Mouse (Mus musculus): ENCODE results near the gene Cntn4. TPM values are rescaled to one million over a fixed set of nuclear protein-coding genes. Genes with fewer than 3 reads are reported as not detected.

The Cntn4 gene
- polyA plus RNA-seq, 1 experiment from 2014 or later: 0.13 TPM

DNA sequence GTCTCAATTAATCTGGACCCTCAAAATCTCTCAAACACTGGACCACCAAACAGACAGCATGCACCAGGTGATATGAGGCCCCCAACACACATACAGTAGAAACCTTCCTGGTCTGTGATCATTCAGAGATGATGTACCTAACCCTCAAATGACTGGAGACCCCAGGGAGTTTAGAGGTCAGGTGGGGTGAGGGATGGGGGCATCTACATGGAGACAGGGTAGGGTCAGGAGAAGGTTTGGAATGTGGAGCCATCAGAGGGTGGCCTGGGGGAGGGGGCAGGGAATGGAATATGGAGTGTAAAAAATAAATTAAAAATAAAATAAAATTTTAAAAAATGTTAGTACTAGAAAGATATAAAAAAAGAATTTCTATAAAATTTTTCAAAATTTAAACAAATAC lies 157.6 kb downstream of the Cntn4 start:
- Histone ChIP-seq H3K9me3 (replicated peaks) (0 out of 2 replicates have a peak, but pooled peaks cover 3% of the 10 kb centered on the region), H3K9ac (no peak overlapping the region), H3K4me2 (no peak overlapping the region), H3K36me3 (no peaks in the 10 kb centered on the region), H3K4me1 (replicated peaks) (no peaks in the 10 kb centered on the region), H3K27ac (no peak overlapping the region), H3K4me3 (replicated peaks) (no peak overlapping the region), H3K27me3 (no peaks in the 10 kb centered on the region)
- no peak for DNase-seq
- ATAC-seq (ENCODE audit: low read depth): no peak

DNA sequence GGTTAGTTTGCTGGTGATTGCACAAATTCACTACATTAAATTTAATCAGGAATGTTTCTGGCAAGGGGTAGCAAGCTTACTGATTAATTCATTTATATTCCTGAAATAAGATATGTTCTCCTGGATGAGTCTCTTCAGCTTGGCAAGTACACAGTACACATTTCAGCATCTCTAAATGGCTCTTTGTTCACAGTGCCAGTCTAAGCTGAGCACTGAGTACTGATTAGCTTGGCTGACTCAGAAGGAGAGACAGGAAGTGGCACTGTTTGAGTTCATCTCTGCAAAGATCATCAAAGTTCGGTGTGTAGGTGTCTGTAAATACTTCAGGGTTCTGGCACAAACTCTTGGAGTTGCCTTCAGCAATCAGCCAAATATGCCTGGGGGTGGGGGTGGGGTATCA lies 169.8 kb downstream of the Cntn4 start:
- Histone ChIP-seq H3K27ac (no peak overlapping the region), H3K4me2 (no peak overlapping the region), H3K4me3 (replicated peaks) (no peak overlapping the region), H3K9me3 (replicated peaks) (no peaks in the 10 kb centered on the region), H3K36me3 (no peaks in the 10 kb centered on the region), H3K27me3 (no peaks in the 10 kb centered on the region), H3K9ac (no peak overlapping the region), H3K4me1 (replicated peaks) (no peaks in the 10 kb centered on the region)
- WGBS (ENCODE audit: insufficient replicate concordance): 33% methylated on average over 1 of the region's 1 CpGs
- DNase-seq: no peak
- ATAC-seq (ENCODE audit: low read depth): no peak

DNA sequence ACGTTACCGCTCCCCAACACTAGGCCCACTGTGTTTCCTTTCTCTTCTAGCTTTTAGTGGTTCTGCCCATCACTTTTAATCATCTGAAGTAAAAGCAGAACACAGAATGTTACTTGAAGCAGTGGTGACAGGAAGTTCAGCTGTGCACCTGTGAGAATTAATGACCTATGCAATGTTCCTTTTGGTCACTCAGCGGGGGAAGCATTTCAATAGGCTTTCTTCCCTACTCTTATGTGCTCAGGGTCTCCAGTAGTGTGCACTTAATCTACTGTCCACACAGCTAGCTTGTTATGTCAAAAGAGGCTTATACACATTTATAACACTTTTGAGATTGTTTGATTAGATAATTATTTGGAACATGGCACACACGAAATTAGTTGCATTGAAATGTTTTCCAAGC lies 215.4 kb downstream of the Cntn4 start:
- no peaks in the 10 kb centered on the region for H3K36me3 ChIP-seq
- H3K27ac ChIP-seq: no peak overlapping the region
- no peaks in the 10 kb centered on the region for H3K27me3 ChIP-seq
- no peak overlapping the region for H3K4me3 ChIP-seq (replicated peaks)
- H3K4me1 ChIP-seq (replicated peaks): no peaks in the 10 kb centered on the region
- no peaks in the 10 kb centered on the region for H3K9me3 ChIP-seq (replicated peaks)
- no peak overlapping the region for H3K4me2 ChIP-seq
- DNase-seq (no peak), ATAC-seq (ENCODE audit: low read depth) (no peak)
- 69% methylated on average over 4 of the region's 4 CpGs for WGBS (ENCODE audit: insufficient replicate concordance)
- no peak overlapping the region for H3K9ac ChIP-seq

DNA sequence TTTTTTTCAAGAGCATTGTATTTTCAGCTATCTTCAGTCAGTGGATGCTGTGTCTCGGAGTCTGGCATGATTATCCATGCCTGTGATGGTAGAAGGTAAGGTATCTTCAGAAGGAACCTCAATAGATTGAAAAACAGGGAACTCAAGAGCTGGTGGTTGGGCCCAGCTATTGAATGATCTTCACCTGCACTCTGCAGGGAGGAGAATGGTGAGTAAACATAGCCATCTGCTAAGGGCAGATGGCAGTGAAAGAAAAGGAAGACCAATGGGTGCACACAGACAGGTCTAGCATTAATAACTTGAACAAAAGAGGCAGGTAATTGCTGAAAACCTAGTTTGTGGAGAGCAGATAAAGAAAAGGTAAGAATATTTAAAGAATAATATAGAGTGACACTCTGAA lies 261.0 kb downstream of the Cntn4 start:
- H3K9ac ChIP-seq: no peak overlapping the region
- no peak overlapping the region for H3K4me3 ChIP-seq (replicated peaks)
- DNase-seq: no peak
- no peaks in the 10 kb centered on the region for H3K4me1 ChIP-seq (replicated peaks)
- WGBS (ENCODE audit: insufficient replicate concordance): 51% methylated on average over 1 of the region's 1 CpGs
- no peak overlapping the region for H3K27ac ChIP-seq
- no peaks in the 10 kb centered on the region for H3K36me3 ChIP-seq
- H3K27me3 ChIP-seq: no peaks in the 10 kb centered on the region
- ATAC-seq (ENCODE audit: low read depth): no peak
- H3K9me3 ChIP-seq (replicated peaks): no peaks in the 10 kb centered on the region
- H3K4me2 ChIP-seq: no peak overlapping the region

DNA sequence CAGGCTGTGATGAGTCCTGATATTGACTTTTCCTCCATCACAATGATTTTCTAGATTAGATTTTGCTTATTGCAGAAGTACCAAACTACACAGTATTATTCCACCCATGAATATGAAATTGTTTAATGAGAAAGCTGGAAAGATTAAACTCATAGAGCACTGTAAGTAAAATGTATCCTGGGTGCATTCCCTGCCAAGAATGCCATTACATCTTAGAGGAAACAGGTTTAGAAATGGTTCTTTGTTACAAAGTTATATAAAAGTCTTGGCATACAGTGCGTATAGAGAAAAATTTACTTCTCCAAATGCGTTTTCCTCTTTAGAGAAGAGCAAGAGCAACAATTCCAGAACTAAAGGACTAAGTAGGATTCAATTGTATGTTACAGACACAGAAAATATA lies 261.8 kb downstream of the Cntn4 start:
- no peaks in the 10 kb centered on the region for H3K27me3 ChIP-seq
- no peak for ATAC-seq (ENCODE audit: low read depth)
- 54% methylated on average over 2 of the region's 2 CpGs for WGBS (ENCODE audit: insufficient replicate concordance)

DNA sequence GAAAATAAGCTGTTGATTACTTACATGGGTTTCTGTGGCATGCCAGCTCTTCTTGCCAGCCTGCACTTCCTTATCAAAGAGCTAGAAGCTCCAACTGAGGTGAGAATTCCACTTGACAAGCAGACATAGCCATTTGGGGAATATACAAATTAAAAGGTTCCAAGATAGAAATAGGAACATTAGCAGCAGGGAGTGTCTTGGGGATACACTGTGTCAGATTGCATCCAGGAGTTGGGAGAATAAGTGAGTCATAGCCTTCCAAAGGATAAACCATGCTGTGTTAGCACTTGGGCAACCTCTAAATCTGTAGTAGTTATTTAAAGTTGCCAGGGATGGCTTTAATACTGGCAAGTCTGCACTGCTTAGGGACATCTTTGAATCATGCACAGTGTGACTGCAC lies 263.1 kb downstream of the Cntn4 start:
- DNase-seq (no peak), ATAC-seq (ENCODE audit: low read depth) (no peak)
- no peak overlapping the region for H3K4me3 ChIP-seq (replicated peaks)
- H3K36me3 ChIP-seq: no peaks in the 10 kb centered on the region
- no peaks in the 10 kb centered on the region for H3K9me3 ChIP-seq (replicated peaks)
- no peak overlapping the region for H3K9ac ChIP-seq
- no peak overlapping the region for H3K4me2 ChIP-seq
- no peak overlapping the region for H3K27ac ChIP-seq
- H3K4me1 ChIP-seq (replicated peaks): no peaks in the 10 kb centered on the region
- H3K27me3 ChIP-seq: no peaks in the 10 kb centered on the region

More for the DNA sequence above, 261.8 kb downstream of the Cntn4 start:
- H3K9ac ChIP-seq: no peak overlapping the region
- no peaks in the 10 kb centered on the region for H3K9me3 ChIP-seq (replicated peaks)
- no peaks in the 10 kb centered on the region for H3K36me3 ChIP-seq
- H3K4me3 ChIP-seq (replicated peaks): no peak overlapping the region
- no peaks in the 10 kb centered on the region for H3K4me1 ChIP-seq (replicated peaks)
- no peak overlapping the region for H3K4me2 ChIP-seq
- H3K27ac ChIP-seq: no peak overlapping the region
- DNase-seq: no peak

DNA sequence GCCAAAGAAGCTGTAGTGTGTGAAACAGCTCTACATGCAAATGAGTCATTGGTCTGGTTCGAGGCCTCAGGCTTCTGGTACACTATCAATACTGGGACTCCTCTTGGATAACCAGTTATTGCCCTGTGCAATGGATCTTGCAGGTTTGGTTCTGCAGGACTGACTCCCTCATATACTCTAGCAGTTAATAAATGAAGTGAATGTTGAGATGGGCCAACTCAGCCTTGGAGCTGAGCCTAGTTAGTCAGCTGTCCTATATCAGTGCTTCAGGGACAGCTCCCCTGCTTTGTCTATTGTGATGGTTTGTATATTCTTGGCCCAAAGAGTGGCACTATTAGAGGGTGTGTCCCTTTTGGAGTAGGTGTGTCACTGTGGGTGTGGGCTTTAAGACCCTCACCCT lies 314.0 kb downstream of the Cntn4 start:
- DNase-seq (no peak), ATAC-seq (ENCODE audit: low read depth) (no peak)
- Histone ChIP-seq H3K9me3 (replicated peaks) (no peaks in the 10 kb centered on the region), H3K4me3 (replicated peaks) (no peak overlapping the region), H3K27ac (no peak overlapping the region), H3K9ac (no peak overlapping the region), H3K4me1 (replicated peaks) (no peaks in the 10 kb centered on the region), H3K36me3 (no peaks in the 10 kb centered on the region), H3K4me2 (no peak overlapping the region), H3K27me3 (no peaks in the 10 kb centered on the region)
- WGBS (ENCODE audit: insufficient replicate concordance): 55% methylated on average over 1 of the region's 1 CpGs

DNA sequence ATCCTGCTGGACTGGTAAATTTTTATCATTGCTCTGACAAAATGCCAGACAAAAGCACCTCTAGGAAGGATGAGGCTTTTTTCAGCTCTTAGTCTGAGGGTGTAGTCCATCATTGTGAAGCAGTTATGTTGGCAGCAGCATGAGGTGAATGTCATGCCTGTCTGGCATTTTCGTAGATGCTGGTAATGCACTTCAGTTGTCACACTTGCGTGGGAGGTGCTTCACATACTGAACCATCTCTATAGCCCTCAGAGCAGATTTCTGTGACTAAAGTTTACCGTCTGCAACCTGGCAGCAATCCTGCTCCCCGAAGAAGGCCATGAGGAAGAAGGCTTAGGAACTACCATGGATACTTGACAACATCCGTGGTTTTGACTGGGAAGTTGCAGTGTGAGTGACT lies 335.6 kb downstream of the Cntn4 start:
- H3K27ac ChIP-seq: no peak overlapping the region
- H3K4me2 ChIP-seq: no peak overlapping the region
- H3K4me3 ChIP-seq (replicated peaks): no peak overlapping the region
- no peaks in the 10 kb centered on the region for H3K27me3 ChIP-seq
- H3K4me1 ChIP-seq (replicated peaks): no peaks in the 10 kb centered on the region
- no peak for ATAC-seq (ENCODE audit: low read depth)
- no peak overlapping the region for H3K9ac ChIP-seq
- 66% methylated on average over 5 of the region's 5 CpGs for whole genome bisulfite sequencing (ENCODE audit: insufficient replicate concordance)
- no peaks in the 10 kb centered on the region for H3K36me3 ChIP-seq
- no peak for DNase-seq
- H3K9me3 ChIP-seq (replicated peaks): 0 out of 2 replicates have a peak, but pooled peaks cover 4% of the 10 kb centered on the region

DNA sequence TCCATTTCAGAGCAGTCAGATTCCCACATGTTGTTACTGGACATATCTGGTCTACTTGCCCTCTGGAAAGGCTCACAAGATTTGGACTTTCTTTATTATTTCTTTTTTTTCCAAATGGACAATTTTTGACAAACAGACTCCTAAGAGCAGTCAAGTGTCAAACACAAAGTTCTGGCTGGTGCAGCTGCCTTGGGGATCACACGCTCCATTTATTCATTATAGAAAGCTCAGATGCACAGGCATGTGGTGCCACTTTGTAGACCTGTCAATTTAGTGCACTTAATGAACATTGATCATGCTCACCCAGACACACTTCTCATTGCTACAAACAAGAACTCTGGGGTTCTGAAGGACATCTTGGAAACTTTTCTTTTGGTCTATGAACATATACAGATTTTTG lies 337.7 kb downstream of the Cntn4 start:
- Histone ChIP-seq H3K36me3 (no peaks in the 10 kb centered on the region), H3K27ac (no peak overlapping the region), H3K4me1 (replicated peaks) (no peaks in the 10 kb centered on the region), H3K27me3 (no peaks in the 10 kb centered on the region), H3K4me2 (no peak overlapping the region), H3K9ac (no peak overlapping the region), H3K9me3 (replicated peaks) (0 out of 2 replicates have a peak, but pooled peaks cover 4% of the 10 kb centered on the region), H3K4me3 (replicated peaks) (no peak overlapping the region)
- ATAC-seq (ENCODE audit: low read depth) (no peak), DNase-seq (no peak)
- 65% methylated on average over 1 of the region's 1 CpGs for WGBS (ENCODE audit: insufficient replicate concordance)

DNA sequence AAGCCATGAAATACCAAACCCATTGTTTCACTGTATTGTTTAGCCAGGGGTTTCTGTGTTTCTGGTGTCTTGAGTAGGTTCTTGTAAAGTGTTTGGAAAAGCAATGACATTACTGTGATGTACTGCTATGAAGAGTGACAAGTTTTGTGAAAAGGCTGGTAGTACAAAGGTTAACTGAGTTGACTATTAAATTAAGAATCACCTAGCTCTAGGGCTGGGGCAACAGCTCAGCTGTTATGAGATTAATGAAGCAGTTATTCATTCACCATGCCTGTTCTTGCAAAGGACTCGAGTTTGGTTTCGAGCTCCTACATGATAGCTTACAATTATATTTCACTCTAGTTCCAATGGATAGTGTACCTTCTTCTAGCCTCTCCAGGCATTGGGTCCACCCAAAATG lies 371.4 kb downstream of the Cntn4 start:
- DNase-seq: no peak
- ATAC-seq (ENCODE audit: low read depth): no peak
- no peak overlapping the region for H3K4me2 ChIP-seq
- H3K9ac ChIP-seq: no peak overlapping the region
- no peaks in the 10 kb centered on the region for H3K4me1 ChIP-seq (replicated peaks)
- H3K27me3 ChIP-seq: no peaks in the 10 kb centered on the region
- no peak overlapping the region for H3K4me3 ChIP-seq (replicated peaks)
- no peaks in the 10 kb centered on the region for H3K9me3 ChIP-seq (replicated peaks)
- no peak overlapping the region for H3K27ac ChIP-seq
- H3K36me3 ChIP-seq: no peaks in the 10 kb centered on the region
- 67% methylated on average over 2 of the region's 2 CpGs for WGBS (ENCODE audit: insufficient replicate concordance)

DNA sequence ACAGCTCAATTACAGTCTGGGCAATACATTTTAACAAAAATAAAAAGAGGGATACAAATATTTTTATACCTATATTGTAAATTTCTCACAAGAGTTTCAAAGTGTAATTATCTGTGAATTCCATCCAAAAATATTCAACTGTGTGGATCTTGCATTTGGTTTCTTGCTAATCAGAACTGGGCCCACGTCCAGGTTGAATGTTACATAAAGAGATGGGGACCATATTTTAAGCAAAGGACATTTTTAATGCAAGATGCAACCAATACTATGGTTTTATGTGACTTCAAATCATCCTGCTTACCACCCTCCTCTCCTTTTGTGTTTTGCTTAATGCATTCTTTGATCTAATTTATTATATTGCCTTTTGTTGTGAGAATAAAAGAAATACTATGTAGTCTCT lies 378.7 kb downstream of the Cntn4 start:
- Histone ChIP-seq H3K4me3 (replicated peaks) (no peak overlapping the region), H3K9me3 (replicated peaks) (no peaks in the 10 kb centered on the region), H3K27me3 (no peaks in the 10 kb centered on the region), H3K4me2 (no peak overlapping the region), H3K4me1 (replicated peaks) (no peaks in the 10 kb centered on the region), H3K27ac (no peak overlapping the region), H3K36me3 (no peaks in the 10 kb centered on the region), H3K9ac (no peak overlapping the region)
- DNase-seq (no peak), ATAC-seq (ENCODE audit: low read depth) (no peak)
- WGBS (ENCODE audit: insufficient replicate concordance): 35% methylated on average over 1 of the region's 1 CpGs

DNA sequence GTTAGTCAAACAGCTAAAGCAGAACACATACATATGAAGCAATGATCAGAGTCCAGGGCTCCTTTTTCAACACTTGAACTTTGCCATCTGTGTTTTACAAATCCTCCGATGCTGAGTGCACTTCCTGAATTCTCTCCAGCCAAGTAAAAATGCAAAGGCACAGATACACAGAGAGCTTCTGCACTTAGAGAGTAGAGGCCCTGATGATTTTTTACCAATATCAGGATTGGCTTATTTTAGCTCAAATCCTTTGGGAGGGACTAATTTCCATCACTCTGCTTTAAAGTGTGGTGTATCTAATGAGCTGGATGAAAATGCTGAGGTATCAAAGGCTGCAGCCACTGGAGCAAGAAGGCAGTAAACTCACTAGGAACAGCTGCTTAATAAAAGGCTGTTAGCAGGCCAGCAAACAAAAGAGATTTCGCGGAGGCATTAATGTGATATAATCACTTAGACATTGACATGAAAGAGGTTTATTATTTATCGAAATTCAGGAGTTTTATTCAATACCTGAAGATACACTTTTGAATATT lies 400.7 kb downstream of the Cntn4 start:
- Histone ChIP-seq H3K4me1 (replicated peaks) (no peaks in the 10 kb centered on the region), H3K4me2 (no peak overlapping the region), H3K36me3 (no peaks in the 10 kb centered on the region), H3K27ac (no peak overlapping the region), H3K4me3 (replicated peaks) (no peak overlapping the region), H3K9me3 (replicated peaks) (no peaks in the 10 kb centered on the region), H3K27me3 (no peaks in the 10 kb centered on the region), H3K9ac (no peak overlapping the region)
- no peak for ATAC-seq (ENCODE audit: low read depth)
- 61% methylated on average over 4 of the region's 4 CpGs for WGBS (ENCODE audit: insufficient replicate concordance)
- no peak for DNase-seq

DNA sequence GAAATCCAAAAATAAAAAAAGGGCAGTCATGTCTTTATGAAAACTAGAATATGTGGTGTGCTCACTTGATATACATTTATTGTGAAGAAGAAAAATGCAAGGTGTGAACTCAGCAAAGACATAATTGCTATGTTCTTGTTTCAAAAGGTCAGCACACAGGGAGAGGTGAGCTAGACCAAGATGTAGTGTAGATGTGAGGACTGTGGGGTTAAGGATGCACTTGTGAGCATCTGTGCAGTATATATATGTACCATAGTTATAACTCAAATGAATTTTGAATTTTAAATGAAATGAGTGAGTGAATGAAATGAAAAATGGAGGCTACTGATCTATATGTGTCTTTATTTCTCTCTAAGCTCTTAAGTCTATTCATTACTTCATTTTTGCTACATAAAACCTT lies 401.2 kb downstream of the Cntn4 start:
- no peaks in the 10 kb centered on the region for H3K36me3 ChIP-seq
- H3K27ac ChIP-seq: no peak overlapping the region
- no peaks in the 10 kb centered on the region for H3K4me1 ChIP-seq (replicated peaks)
- no peak overlapping the region for H3K4me2 ChIP-seq
- no peaks in the 10 kb centered on the region for H3K27me3 ChIP-seq
- ATAC-seq (ENCODE audit: low read depth): no peak
- H3K9me3 ChIP-seq (replicated peaks): no peaks in the 10 kb centered on the region
- no peak overlapping the region for H3K9ac ChIP-seq
- DNase-seq: no peak
- H3K4me3 ChIP-seq (replicated peaks): no peak overlapping the region

Data from liver, embryonic 13.5 days (tissue).